Mouse (Mus musculus) left cerebral cortex, postnatal 25 days (tissue): ENCODE measurements around the gene Krt6b. TPM values are rescaled to one million over a fixed set of nuclear protein-coding genes. Genes with fewer than 3 reads are reported as not detected.
"Not testable (repeated sequence)": the region's sequence is repeated elsewhere in the genome, so short reads cannot be mapped to it uniquely, and the experiment has no call there.

Experiments
- DNase-seq, 2 experiments: peaks; one replicate each; pipeline ENCODE4 v3.0.0; 2022; ENCODE audit warnings: low spot score in 2 of 2, mixed read lengths in 1 of 2
- intact Hi-C: fragments of 180-260 bp; cut with DNase I; formaldehyde crosslinking; loops from one replicate; pipeline ENCODE4 v1.15.1; 2025
- total RNA-seq, 2 experiments: library from RNA; stranded (reverse); gene quantifications; 2 replicates each; pipeline ENCODE4 v1.2.3; 2021

Gene Krt6b
- not detected for total RNA-seq

GRCm38 (mm10) chr15:101680187-101680586 lies at the start of gene Krt6b:
TSS of gene Krt6b (minus strand) at chr15:101680287.
- intact Hi-C loops = no loop called here
- DNase-seq = no peak

- intact Hi-C loops = no loop called here
- DNase-seq = no peak
Observed at GRCm38 (mm10) chr15:101724686-101725085, 44.6 kb upstream of the Krt6b start.

DNA sequence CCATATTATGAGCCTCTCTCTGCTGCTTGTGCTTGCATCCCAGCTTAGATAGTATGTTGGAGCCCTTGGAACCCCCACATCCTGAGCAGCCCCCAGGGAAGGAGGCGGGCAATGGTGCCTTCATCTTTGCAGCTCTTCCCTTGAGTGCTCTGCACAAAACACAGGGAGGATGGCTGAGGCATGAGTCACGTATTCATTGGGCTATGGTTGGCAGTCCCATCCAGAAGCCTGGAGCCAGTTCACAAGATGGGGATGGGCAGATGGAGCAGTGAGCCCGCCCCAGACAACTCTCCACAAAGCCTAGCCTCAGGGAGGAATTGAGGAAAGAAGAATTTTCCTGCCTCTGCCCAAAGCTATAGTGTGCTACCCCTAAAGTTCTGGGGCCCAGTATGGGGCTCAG lies 35.7 kb upstream of the Krt6b start:
- intact Hi-C loops = no loop called here

GRCm38 (mm10) chr15:101714356-101714755 lies 34.3 kb upstream of the Krt6b start:
- intact Hi-C loops = no loop called here
- DNase-seq = no peak

More for the DNA sequence above, 35.7 kb upstream of the Krt6b start:
- DNase-seq = peak in 1 of 2 experiments; percentile 42

DNA sequence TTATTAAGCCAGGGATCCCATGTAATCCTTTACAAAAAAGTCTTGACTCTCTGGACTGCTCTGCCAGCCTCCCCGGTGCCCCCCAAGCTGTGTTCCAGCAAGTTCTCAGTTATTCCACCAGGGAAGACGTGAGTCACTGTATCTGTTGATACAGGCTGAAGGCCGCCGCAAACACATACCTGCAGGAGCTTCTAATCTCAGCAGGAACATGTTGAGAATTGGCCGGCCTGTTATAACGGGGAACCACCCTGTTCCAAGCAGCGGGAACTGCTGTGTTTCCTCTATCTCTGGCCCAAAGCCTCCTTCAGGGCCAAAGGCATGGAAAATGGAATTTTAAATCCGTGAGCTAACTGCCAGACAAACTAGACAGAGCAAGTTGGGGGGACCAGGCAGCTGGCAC lies 33.6 kb upstream of the Krt6b start:
- DNase-seq = no peak
- intact Hi-C loops = no loop called here

DNA sequence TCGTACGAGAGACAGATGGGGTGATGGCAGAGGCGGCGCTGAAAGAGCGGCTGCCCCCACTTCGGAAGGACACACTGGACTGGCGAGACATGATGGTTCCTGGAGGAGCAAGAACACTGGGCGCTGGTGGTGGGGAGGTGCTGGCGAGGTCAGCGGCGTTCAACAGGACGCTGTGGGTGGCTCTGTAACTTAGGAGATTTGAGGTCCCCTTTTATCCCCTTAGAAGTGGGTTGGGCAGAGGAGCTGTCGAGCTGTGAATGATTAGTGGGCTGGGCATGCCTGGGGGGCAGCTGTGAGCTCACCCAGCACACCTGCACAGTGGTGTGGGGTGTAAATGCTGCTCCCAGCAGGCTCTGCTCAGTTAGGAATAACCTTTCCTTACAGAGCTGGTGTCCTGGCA lies 32.6 kb upstream of the Krt6b start, which contains the start of gene Krt5:
Gene Krt5 (minus strand): TSS at position 179 of the 400 bp plus-strand sequence.
- intact Hi-C loops = no loop called here
- DNase-seq = no peak

- no peak for DNase-seq
- intact Hi-C loops = no loop called here
Observed at GRCm38 (mm10) chr15:101708683-101709082, 28.6 kb upstream of the Krt6b start.

- no peak for DNase-seq
- intact Hi-C loops = no loop called here
Observed at GRCm38 (mm10) chr15:101707454-101707853, 27.4 kb upstream of the Krt6b start.

GRCm38 (mm10) chr15:101704066-101704465 lies 24.0 kb upstream of the Krt6b start:
- intact Hi-C loops = no loop called here
- DNase-seq = peak in 1 of 2 experiments; percentile 10

DNA sequence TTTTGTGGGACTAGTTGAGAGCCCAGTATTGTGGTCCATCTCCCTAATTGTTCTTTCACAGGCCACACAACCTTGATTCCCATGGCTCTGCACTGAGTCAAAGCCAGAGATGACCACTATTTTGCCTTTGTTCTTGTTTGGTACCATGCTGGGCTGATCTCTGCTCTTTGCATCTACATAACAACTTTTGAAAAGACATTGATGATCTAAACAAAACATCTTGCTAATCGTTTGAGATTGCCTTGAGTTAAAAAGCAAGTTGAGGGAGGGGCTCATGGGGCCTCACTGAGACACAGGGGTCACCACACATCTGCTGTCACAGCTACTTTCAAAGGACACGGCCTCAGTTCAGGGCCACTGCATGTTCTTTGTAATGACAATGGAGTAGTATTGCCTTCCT lies 22.3 kb upstream of the Krt6b start:
- intact Hi-C loops = no loop called here
- DNase-seq = no peak

DNA sequence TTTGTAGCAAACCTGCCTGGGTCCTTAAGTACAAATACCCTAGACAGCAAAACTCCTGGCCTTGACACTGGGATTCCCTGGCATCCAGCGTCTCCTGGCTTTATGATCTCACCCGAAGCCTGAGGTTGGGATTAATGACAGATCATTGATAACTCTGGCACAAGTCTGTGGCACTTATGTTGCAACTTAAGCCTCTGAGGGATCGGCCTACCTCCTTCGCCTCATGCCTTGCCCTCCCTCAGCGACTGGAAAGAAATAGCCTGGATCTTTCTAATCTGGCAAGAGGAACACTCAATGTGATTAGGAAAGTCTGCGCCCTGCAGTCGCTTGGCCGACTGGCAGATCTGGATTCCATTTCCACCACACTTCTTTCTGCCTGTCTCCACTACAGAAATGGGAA lies 19.8 kb upstream of the Krt6b start:
- intact Hi-C loops = no loop called here
- DNase-seq = no peak

GRCm38 (mm10) chr15:101699192-101699591 lies 19.1 kb upstream of the Krt6b start:
- intact Hi-C loops = no loop called here
- DNase-seq = no peak

DNA sequence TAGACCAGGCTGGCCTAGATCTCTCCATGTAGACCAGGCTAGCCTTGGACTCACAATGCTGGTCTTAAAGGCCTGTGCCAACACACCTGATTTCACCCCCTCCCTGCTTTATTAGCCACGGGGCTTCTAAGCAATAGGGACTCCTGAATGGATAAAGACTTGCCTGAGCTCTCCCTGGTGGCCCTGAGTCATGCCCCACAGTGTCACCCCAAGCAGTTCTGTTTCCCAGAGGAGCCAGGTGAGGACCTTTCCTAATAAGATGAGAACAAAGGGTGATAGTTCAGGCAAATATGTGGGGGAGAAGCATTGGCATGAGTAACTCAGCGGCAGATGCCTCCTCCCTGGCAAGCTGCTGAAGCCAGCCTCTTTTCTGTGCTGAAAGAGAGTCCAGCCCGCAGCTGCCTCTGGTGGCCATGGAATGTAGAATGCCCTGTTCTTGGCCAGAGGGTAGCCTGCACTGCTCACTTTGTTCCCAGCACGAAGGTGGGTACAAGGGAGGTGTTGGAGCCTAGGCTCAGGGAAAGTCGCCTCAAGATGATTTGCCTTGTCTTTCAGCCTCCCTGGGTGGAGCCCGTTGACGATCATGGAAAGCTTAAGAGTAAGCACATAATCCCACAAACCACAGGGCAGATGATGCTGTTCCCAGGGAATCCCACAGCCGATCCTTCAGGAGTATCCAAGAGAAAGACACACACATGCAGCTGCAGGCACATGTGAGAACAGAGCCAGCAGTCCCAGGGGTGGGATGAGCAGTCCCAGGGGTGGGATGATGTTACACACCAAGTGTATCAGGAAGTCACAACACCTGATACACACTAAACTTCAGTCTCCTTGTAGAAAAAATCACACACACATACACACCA lies 17.5 kb upstream of the Krt6b start:
- intact Hi-C loops = no loop called here
- no peak for DNase-seq

DNA sequence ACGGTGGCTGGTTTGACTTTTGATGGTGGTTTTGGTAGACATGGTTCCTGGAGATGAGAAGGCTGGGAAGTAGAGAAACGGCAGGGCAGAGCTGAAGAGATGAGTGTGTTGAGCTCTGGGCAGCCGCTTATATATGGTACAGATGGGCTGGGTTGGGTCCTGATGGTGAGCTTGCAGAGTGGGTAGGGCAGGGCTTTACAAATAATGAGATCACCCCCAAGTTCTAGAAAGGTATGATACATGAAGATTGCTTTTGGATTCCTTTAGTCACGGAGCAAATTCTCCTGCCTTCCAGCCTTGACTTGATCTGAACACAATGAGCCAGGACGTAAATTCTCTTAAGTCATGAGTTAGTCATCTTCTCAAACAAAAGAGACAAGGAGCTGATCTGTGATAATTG lies 14.1 kb upstream of the Krt6b start, which contains the start of gene Krt6a:
Gene Krt6a (minus strand): TSS at position 101 of the 400 bp plus-strand sequence.
- no peak for DNase-seq
- intact Hi-C loops = no loop called here

GRCm38 (mm10) chr15:101690460-101690859 lies 10.4 kb upstream of the Krt6b start:
- DNase-seq, intact Hi-C loops: not testable (repeated sequence)

DNA sequence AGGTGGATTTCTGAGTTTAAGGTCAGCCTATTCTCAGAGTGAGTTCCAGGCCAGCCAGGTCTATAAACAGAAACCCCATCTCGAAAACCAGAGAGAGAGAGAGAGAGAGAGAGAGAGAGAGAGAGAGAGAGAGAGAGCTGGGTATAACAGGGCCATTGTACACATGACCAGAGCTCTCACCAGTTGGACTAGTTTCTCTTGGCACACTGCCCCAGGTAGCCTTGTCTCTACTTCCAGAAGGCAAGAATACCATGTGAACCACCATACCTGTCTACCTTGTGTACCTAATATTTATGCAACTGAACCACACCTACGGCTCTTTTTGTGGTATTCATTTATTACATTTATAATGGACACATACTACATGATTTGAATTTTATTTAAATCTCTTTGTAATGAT lies 8.1 kb upstream of the Krt6b start:
- intact Hi-C loops = no loop called here
- DNase-seq = no peak

- intact Hi-C loops = no loop called here
- DNase-seq = no peak
Observed at GRCm38 (mm10) chr15:101675978-101676377, 4.1 kb downstream of the Krt6b start.

- intact Hi-C loops = no loop called here
- DNase-seq = no peak
Observed at GRCm38 (mm10) chr15:101652736-101653265, 27.3 kb downstream of the Krt6b start.

DNA sequence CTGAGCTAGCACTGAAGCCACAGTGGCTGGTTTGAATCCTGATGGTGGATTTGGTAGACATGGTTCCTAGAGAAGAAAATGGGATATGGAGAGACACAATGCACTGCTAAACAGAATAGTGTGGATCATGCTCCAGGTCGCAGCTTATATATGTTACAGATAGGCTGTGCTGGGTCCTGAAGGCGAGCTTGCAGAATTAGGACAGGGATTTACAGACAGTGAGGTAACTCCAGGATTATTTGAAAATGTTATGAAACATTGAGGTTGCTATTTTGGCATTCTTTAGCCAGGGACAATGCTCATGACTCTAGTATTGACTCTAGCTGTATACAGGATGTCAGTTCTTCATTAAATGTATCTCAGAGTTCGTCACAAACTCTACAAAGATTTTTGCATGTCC lies 32.8 kb downstream of the Krt6b start, which contains the start of gene Gm5478:
Gene Gm5478 (minus strand): TSS at position 101 of the 400 bp plus-strand sequence.
- no peak for DNase-seq
- intact Hi-C loops = no loop called here

DNA sequence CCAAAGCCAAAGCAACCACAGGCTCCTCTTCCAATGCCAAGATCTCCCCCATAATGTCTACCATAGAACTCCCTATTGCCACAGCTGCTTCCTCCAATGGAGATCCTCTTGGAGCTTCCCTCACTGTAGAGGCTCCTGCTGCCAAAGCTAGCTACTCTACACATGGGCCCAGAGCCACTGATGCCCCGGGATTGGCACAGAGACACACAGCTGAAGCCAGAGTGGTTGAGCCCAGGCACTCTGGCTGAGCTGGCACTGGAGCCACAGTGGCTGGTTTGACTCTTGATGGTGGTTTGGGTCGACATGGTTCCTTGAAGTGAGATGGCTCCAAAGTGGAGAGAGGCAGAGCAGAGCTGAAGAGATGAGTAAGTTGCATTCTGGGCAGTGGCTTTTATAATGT lies 52.2 kb downstream of the Krt6b start, which contains the start of gene Gm5414:
Gene Gm5414 (minus strand): TSS at position 305 of the 400 bp plus-strand sequence.
- DNase-seq = no peak
- intact Hi-C loops = no loop called here
